Mouse (Mus musculus) erythroblast, embryonic 14.5 days (primary cell): ENCODE data around the gene Pcnx.

Source experiments
- GATA1 ChIP-seq: IDR thresholded peaks from 2 replicates; pipeline ENCODE4 v1.6.1; 2012; ENCODE audit warnings: low read length, inconsistent platforms, mixed read lengths
- TAL1 ChIP-seq: IDR thresholded peaks from 3 replicates; pipeline ENCODE4 v1.6.1; 2012; ENCODE audit warnings: low read length, inconsistent platforms, mixed read lengths

- no peak for TF ChIP-seq TAL1
- TF ChIP-seq GATA1 = no peak
Measured at GRCm38 (mm10) chr12:81943331-81944062, 83.7 kb downstream of the Pcnx start.
